Mouse (Mus musculus): ENCODE data around the gene Olfr1371.

Gene Olfr1371

DNA sequence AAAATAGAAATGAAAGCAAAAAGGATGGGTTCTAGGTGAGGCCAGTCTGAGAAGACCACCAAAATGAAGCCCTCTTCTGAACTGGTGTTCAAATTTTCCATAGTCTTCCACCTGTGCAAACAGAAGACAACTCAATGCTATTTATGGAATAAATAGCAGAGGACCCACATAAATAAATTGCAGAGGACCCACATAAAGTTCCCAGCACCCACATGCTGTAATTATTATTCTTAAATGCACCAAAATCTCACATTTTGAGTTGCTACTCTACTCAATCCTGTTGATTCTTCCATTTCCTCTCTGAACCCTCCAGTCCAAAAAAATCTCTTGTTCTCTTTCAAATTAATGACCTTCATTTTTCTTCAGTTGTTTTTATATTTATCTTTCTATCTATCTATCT is at the start of gene Olfr1371:
Gene Olfr1371 (minus strand): TSS at position 101 of the 400 bp plus-strand sequence.
- no peak for DNase-seq

DNA sequence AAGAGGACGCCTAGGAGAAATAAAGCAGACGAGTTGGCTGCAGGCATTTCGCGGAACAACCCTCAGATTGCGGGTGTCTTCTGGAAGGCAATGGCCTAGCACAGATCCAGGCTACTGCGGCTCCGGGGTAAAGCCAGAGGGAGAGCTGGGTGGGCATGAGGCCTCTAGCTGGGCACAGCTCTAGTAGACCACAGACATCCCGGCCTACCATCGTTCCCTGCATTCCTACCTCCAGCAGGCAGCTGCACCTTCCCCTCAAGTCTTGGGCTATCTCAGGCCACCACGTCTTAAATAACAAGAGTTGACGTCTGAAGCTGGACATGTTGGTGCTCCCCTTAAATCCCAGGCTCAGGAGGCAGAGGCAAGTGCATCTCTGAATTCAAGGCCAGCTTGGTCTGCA is 48.6 kb upstream of the Olfr1371 start:
- DNase-seq = no peak

DNA sequence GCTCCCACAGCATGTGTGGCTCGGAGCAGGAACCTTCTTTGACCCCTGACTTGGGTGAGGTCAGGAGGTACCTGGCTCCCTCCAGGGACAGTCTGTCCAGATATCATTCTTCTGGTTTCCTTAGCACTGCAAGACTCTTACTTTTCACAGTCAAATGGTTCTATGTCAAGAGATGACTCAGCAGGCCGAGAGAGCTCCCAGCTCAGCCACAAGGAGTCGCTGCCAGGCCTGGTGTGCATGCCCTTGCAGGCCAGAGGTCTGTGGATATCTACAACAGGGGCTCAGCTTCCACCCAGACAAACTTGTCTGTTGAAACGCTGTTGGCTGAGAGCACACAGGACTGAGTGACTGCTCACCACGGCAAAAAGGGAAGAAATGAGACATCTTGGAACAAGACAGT is 48.1 kb upstream of the Olfr1371 start:
- no peak for DNase-seq

DNA sequence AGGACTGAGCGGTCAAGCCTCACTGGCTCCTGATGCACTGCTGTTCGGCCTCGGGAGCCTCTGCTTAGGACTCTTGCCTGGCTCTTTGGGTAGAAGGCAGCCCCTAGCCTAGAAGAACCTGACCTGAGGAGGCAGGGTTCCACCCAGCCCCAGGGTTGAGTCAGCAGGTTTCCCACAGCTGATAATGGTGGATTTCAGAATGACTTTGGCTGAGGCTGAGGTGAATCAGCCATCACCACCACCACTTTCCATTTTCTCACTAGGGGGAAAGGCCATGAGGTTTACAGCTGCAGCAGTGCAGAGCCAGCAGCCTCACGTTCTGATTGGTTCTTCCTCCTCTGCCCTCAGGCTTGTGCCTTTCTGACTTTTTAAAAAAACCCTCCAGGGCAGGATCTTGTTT is 47.1 kb upstream of the Olfr1371 start:
- no peak for DNase-seq

DNA sequence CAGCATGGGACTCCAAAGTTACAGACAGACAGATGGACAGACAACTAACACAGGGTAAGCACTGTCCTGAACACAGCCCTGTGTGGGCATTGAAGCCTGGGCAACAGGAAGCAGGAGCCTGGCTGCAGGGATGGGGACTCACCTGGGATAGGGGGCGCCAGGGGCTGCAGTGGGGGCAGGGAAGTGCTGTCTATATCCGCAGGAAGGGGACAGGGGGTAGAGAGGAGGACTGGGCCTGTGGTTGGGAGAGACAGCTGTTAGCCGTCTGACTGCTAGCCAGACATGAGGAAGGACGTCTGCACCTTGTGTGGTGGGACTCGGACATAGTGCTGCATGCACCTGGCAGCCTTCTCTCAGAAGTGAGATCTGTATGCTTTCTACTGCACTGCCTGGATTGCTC is 44.9 kb upstream of the Olfr1371 start:
- no peak for DNase-seq

DNA sequence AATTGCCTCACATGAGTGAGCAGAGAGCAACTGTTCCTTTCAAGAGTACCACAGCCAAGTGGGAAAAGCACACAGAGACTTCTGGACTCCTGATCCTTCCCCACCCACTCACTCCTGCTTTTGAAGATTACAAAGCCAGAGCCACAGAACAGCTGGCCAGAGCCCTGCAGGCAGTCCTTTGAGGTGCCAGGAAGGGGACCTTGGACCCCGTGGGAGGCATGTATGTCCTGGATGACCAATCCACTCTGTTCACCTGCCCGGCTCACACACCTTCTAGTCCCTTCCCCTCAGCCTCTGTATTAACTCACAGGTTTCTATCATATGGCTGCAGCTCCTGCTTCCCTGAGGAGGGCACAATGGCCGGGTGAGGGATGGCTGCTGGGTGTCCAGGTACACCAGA is 43.6 kb upstream of the Olfr1371 start:
- DNase-seq = no peak

DNA sequence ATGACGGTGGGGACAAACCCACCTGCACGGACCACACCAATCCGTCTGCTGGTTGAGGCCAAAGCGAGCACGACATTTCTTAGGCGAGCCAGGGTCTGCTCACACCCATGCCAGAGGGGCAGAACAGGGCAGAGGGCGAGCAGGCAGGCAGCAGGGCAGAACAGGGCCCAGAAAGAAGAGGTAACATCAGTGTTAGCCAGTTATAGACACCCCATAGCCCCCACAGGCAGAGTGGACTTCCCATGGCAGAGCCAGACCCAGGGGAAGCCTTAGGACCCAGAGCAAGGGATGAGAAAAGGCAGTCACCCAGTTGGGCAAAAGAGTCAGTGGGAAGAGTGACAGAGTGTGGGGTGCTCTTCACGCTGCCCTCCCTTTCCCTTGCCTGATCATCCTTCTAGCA is 41.3 kb upstream of the Olfr1371 start:
- DNase-seq = no peak

DNA sequence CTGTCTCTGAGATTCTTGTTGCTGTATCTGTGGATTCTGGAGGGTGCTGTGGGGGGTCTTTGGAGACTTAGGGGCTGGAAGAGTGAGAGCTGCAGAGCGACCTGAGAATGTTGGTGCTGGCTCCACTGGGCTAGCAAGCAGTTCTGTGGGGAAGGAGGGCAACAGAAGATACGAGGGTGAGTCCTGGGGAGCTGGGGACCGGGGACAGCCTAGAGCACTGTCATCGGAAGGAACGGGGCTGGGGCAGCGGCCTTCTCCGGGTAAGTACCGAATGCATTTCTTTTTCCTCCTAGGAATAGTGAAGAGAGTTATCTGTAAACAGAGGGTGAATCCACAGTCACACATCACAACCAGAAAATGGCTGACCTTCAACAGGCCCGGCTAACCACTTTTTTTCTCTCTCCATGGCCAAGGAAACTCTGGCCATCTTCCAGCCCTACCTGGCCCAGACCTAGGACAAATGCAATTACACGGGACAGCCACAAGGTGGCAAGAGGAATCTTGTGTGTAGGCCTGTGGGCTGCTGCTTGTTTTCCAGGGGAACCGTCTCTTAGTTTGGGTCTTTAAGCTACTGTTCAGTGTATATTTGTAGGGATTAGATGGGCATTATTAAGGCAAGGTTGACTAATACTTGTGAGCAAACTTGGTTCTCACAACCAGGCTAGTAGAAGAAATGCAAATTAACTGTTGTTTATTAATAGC is 40.0 kb upstream of the Olfr1371 start:
- DNase-seq = peak; percentile 80 to 86

DNA sequence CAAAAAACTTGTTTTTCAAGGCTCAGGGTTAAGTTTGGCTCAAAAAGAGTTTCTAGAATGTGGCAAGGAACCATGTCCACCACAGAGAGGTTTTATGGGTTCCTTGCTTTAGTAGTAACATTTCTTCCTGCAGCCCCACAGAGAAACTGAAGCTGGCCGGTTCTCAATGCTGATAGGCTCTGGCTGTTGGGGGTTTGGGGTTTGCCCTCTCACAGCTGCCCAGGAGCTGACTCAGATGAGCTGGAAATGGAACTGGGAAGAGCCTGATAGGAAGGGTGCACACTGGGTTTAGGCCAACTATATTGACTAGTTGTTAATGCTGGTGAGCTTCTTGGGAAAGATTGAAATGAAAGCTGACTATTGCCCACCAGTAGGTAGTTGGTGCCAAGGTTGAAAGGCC is 38.9 kb upstream of the Olfr1371 start:
- DNase-seq = no peak

DNA sequence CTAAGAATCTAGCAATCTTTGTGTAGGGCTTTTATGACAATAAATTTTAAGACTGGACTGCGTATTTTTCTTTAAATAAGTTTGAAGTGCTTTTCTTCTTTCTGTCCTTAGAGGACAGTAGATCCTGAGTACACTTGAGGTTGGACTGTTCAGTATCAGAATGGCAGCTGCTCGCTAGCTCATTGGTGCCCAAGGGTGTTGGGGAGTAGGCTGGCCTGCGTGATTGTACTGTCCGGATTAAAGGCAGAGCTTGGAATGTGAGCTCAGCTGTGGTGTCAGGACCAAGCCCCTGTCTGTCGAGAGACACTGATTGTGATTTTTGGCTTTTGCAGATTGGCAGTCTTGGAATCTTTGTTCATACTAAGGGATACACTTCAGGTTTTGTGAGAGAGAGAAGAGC is 38.0 kb upstream of the Olfr1371 start:
- DNase-seq = no peak

DNA sequence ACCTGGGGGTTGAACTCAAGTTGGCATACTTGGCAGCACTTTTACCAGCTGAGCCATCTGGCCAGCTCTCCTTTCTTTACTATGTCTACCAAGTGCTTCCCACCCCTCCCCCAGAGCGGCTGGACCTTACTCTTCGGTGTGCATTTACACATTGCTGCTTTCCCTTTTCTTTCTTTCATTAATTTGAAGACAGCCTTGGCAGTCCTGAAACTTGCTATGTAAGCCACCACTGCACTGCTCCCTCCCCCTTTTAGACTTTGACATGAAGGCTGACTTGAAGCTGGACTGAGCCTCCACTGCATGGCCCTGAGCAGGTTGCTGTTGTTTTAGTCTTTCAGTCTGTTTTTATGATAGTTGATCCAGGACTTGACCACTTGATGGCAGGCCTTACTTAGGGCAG is 35.7 kb upstream of the Olfr1371 start:
- no peak for DNase-seq

DNA sequence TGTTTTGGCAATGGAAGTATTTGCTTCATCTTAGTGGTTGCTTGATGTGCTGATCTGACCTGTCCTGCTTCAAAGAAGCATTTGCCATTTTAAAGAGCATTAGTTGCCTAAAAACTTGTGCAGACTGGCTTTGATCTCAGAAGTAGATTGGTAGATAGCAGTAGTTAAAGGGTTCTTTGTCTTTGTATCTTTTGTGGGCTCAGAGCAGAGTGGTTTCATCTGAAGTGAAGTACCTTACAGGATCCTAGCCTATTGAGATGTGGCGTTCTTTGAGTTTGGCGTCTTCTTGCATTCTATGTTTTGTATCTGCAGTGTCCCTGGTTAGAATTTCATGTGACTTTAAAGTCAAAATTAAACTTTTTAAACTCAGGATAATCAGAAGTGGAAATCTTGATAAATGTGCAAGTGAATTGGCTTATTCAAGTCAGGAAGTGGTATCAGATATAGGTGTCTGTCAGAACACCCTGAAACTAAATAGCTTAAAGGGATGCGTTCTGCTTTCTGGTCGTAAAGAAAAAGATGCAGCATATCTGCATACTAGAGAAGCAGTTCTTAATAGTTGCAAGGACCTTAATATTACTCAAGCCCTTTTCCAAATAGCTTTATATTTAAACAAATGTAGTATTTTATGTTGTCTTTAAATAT is 27.2 kb upstream of the Olfr1371 start:
- DNase-seq = no peak

DNA sequence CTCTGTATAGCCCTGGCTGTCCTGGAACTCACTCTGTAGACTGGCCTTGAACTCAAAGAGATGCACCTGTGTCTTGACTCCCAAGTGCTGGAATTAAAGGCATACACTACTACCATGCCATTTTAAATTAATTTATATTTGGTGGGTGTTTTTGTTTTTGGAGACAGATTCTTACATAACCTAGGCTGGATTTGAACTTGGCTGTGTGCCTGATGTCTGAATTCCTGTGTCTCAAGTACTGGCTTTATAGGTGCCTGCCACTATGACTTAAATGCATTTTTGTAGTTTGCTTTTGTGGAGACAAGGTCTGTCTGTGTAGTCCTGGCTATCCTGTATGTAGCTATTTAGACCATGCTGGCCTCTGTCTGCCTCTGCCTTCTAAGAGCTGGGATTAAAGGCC is 20.7 kb upstream of the Olfr1371 start:
- DNase-seq = no peak

DNA sequence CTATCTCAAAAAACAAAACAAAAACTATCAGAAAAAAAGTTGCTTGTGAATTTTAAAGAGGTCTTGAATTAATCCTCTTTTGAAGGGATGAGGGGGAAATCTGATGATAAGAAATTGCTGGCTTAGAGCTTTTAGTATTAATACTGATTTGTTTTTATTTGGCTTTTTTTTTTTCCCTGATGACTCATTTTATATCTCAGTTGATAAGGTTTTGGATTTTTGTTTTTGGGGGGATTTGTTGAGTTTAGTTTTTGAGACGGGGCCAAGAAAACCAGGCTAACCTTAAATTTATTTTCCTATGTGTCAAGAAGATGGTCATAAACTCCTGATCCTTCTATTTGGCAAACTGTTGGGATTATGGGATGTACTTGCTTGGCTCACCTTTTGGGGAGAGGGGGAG is 20.1 kb upstream of the Olfr1371 start:
- no peak for DNase-seq

DNA sequence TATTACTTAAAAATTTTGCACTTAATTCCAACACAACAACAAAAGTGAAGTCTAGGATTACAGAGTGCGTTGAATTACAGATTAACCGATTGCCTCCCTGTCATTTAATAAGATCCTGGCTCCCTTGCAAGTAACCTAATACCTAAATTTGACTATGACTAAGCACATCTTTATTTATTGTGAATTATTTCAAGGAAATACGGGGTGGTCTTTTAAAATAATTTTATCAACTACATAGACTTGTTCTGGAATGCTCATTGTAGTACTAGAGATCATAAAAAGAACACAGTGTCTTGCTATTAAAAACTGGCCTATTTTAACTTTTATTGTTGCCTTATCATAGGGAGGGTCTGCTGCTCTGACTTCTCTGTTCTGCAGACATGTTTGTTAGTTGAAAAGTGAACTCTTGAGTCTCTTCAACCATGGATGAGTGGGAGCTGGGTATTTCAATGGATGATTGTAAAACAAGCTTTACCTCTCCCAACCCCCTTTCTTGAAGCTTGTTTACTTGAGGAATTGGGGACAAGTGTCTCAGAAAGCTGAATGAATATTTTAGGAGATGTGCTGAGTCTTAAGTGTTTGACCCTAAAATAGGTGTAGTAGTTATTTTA is 19.4 kb upstream of the Olfr1371 start:
- no peak for DNase-seq

DNA sequence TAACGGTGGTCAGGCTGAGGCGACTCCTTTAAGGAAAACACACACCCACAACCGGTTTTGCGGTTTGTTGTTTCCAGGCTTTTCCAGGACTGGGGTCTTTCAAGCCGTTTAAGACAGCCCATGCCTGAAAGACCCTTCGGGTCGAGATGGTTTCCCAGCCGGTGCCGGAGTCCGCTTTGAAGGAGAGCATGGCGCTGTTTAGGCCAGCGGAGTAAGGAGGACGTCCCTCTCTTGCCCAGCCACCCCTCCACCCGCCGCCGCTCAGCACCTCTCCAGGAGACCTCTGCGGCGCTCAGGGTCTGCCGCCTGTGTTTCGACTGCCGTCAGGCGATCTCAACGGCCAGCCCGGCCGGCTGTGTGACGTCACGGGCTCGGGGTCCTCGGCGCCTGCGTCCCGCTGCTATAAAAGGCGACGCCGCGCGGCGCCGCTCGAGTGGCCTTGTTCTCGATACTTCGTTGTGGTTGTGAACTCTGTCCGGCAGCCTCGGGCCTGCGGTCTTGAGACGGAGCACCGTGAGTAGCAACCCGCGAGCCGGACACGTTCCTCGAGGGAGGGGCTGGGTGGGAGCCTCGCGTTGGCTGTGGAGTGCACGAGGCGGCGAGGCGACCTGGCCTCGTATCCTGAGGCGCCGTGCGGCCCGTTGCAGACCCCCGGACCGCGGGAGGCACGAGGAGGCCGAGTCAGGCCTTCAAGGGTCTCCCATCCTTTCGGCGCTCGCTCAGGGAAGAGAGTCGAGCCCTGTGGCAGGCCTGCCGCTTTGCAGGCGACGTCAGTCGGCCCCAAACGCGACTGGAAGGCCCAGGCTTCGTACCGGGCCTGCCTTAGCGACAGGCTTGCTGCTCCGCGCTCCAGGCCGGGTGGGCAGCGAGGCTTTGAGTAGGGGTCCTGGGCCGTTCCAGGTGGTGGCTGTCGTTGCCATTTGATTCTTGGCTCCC is 18.1 kb upstream of the Olfr1371 start, which contains the start of gene Skp1a:
Gene Skp1a (plus strand): TSS at position 390 of the 936 bp plus-strand sequence.
- DNase-seq = peak; percentile 92 to 95

DNA sequence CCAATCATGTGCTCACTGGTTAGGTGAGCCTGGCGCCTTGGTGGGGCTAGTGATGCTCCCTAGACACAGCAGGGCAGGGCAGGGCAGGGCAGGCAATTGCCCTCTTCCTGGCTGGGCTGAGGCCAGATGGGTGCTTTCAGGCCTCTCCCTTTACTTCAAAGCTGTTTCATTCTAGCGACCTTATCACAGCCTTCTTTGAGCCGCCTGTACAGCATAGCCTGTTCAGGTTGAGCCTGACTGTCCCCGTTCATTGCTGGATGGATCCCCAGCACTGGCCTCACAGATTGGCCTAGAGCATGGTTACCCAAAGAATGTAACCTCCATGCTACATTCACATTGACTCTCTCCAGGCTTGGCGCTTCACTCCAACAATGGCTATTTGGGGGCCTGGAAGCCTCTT is 16.9 kb upstream of the Olfr1371 start:
- no peak for DNase-seq

DNA sequence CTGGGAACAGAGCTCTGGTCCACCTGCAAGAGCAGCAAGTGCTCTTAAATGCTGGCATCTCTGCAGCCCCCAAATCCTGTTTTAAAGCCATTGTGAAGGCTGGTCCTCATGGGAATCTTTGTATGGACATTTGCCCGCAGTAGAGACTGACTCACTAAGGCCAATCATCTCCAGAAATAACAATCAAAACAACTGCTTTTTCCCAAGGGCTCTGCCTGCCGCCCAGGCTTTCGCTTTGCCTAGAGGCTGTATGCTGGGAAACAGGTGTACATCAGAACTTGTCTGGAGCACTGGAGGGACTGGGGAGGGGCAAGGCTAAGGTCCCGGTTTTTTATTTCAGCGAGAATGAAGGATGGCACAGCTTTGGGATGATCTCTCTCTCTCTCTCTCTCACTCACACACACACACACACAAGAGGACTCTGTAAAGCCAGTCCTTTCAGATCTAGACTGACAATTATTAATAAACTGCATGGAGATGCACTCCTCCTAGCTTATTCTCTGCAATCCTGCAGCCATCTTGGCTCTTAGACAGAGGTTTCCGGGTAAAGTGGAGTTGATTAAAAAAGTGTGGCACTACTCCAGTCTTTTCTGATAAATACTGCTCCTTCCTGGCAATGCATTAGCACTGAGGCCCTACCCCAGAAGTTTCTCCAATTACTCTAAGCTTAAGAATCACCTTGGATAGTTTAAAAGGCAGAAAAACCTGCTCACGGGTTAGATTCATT is 15.1 kb upstream of the Olfr1371 start:
- no peak for DNase-seq

DNA sequence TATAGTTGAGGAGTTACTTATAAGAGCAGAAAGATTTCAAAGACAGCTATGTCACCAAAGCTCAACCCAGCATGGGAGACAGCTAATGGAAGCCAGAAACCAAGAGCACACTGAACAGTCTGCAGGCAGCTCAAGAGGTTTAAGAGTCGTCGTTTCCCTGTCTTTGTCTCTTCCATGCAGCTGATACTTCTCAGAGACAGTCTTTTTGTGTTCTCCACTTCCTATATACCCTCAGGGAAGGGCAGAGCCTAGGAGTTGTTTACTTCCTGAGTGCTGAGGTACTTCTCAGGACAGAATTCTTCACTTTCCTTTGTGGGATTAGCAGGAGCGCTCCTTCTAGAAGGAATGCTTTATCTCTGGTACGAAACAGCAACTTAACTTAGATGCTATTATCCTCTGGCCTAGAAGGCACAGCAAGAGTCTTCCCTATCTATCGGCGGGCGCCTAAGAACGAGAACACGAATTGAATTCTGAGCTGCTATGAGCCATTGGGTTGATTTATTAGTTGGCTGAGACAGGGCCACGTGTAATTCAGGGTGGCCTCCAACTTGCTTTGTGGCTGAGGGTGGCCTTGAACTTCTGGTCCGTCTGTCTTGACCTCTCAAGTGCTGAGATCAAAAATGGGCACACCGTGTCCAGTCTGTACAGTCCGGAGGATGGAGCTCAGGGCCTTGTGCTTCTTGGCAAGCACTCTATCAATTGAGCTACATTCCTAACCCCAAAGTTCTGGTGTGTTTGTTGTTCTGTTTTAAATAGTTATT is 13.9 kb upstream of the Olfr1371 start:
- no peak for DNase-seq

DNA sequence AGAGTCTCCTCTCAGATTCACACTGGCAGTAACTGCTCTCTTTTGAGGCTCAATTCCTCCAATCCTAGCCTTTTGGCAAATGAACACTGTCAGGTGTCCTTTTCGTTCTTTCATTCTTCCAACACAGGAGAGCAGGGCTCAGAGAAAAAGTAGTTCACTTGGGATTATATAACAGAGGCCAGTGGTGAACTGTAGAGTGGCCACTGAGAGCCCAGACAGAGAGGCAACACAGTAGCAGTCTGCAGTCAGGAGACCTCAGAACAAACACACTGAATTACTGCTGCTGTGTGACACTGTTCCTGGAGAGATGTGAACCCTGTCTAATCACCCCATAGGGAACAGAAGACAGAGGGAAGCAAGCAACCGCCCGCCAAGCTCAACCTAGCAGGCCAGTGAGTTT is 13.3 kb upstream of the Olfr1371 start:
- no peak for DNase-seq

DNA sequence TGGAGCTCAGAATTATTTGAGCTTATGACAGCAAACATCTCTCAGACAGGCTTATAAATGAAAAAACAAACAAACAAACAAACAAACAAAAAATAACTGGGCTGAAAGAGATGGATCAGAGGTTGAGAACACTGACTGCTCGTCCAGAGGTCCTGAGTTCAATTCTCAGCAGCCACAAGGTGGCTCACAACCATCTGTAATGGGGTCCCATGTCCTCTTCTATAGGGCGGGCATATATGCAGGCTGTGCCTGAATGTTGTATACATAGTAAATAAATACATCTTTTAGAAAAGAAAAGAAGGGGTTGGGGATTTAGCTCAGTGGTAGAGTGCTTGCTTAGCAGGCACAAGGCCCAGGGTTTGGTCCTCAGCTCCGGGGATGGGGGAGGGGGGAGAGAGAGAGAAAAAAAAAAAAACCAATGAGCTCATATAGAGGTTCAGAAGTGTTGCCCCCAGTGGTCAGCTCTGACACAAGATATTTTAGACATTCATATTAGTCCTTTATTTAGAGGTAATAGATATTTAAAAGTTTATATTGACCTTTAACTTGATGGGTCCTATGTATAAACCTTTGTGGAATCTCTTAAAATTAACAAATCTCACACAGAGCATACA is 12.3 kb upstream of the Olfr1371 start:
- DNase-seq = no peak
